Mouse (Mus musculus): ENCODE data around the gene Slc22a23.

Gene Slc22a23

DNA sequence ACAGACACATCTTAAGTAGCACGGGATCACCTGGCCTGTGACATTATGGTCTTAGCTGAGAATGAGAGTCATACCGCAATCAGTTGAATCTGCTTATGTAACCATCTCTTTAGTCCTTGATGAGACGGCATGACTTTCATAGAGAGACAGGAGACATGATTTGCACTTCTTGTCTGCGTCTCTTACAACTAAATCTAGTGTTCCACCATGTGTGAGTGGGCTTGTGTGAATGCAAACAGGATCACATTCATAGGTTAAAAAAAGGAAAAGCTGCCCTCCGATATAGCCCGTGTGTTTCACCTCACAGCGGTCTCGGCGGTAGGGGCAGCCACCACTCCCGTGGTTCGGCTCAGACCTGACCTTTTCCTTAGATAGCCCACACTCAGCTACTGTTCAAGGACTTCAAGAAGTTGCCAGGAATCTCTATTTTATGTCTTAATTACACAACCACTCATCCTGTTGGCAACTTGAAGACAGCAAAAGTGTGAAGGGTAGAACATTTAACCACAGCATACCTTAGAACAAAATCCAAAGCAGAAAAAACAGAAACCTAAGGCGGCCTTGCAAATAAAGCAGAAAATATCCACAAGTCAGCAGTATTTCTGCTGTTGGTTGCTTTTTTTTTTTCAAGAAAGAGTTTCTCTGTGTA is 49.1 kb downstream of the Slc22a23 start:
- no peak for TF ChIP-seq GATA4 (IDR thresholded peaks at IDR 0.05; ENCODE audit: insufficient replicate concordance, low read length)

DNA sequence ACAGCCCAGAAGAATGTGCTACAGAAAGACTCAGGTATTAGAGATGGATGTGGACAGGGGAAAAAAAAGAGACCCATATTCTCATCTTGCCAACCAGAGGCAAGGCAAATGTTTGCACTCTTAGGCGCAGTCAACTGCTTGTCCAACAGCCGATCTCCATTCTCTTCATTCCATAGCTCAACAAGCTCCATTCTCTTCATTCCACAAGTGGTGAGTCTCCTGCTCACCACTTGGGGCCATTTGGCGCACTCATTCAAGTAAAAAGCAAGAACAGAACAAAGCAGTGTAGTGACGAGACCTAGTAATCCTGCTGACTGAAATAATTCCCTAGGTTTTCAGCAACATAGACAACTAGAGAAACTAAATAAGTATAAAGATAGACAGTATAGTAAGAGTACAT is 50.8 kb downstream of the Slc22a23 start:
- TF ChIP-seq GATA4 (IDR thresholded peaks at IDR 0.05; ENCODE audit: insufficient replicate concordance, low read length), result no peak

DNA sequence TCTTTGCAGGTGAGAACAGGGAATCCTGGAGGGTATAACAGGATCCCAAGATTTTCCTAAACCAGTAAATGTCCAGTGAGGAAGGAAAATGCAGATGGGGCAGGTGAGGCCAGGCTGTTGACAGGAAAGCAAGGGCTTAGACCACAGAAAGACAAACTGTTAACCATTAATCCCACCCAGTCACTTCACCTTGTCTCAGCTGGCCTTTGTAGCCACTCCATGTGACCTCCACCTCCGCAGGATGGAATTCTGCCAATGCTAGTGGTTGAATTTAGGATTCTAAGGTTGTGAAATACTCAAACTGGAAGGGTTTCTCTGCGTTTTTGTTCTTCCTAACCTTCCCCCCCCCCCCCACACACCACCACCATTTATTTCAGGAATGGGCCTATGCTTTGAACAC is 52.9 kb downstream of the Slc22a23 start:
- no peak for TF ChIP-seq GATA4 (IDR thresholded peaks at IDR 0.05; ENCODE audit: insufficient replicate concordance, low read length)

- TF ChIP-seq GATA4 (IDR thresholded peaks at IDR 0.05; ENCODE audit: insufficient replicate concordance, low read length), result peak; percentile 16; the same call in 1 of the 2 replicates
Observed at GRCm38 (mm10) chr13:34290346-34290745, 54.6 kb downstream of the Slc22a23 start.

DNA sequence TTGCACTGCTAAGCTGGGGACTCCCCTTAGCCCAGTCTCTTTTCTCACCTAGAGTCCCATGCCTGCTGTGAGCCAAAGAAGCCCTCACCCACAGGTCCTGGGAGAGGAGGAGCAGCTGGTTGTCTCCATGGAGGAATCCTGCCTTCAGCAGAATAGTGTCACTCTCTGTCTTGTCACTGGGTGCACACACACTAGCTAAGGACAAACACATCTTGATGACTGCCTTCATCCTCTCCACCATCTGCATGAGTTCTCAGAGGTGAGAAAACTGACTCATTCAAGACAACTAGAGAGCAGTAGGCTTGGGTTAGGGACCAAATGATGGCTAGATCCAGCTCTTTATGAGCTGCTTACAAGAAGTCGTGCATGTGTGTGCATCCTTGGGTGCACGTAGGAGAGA is 55.4 kb downstream of the Slc22a23 start:
- no peak for TF ChIP-seq GATA4 (IDR thresholded peaks at IDR 0.05; ENCODE audit: insufficient replicate concordance, low read length)

GRCm38 (mm10) chr13:34288129-34288528 is 56.9 kb downstream of the Slc22a23 start:
- TF ChIP-seq GATA4 (IDR thresholded peaks at IDR 0.05; ENCODE audit: insufficient replicate concordance, low read length), result no peak

DNA sequence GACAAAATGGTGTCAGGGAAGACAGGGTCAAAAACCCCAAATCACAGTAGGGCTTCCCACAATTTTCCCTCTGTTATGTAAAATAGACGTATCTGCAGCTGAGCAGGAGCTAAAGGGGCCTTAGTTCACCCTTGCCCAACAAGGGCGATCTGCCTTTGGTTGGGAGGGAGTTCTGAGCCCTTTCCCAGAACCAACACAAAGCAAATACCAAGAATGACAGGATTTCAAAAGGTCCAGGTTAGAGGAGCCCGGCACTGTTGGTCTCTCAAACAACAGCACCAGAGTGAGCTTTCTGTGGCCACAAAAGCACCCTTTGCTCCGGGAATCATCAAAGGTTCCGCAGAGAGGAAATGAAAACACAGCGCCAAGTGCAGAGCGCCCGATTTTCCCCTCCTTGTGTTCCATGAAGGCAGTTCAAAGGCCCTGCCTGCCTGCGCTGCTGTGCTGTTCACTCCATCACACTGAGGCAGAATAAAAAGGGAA is 57.3 kb downstream of the Slc22a23 start:
- TF ChIP-seq GATA4 (IDR thresholded peaks at IDR 0.05; ENCODE audit: insufficient replicate concordance, low read length), result no peak

GRCm38 (mm10) chr13:34281360-34281759 is 63.6 kb downstream of the Slc22a23 start:
- no peak for TF ChIP-seq GATA4 (IDR thresholded peaks at IDR 0.05; ENCODE audit: insufficient replicate concordance, low read length)

GRCm38 (mm10) chr13:34278759-34279270 is 66.2 kb downstream of the Slc22a23 start:
- no peak for TF ChIP-seq GATA4 (IDR thresholded peaks at IDR 0.05; ENCODE audit: insufficient replicate concordance, low read length)

- TF ChIP-seq GATA4 (IDR thresholded peaks at IDR 0.05; ENCODE audit: insufficient replicate concordance, low read length), result no peak
Observed at GRCm38 (mm10) chr13:34278288-34278701, 66.7 kb downstream of the Slc22a23 start.

DNA sequence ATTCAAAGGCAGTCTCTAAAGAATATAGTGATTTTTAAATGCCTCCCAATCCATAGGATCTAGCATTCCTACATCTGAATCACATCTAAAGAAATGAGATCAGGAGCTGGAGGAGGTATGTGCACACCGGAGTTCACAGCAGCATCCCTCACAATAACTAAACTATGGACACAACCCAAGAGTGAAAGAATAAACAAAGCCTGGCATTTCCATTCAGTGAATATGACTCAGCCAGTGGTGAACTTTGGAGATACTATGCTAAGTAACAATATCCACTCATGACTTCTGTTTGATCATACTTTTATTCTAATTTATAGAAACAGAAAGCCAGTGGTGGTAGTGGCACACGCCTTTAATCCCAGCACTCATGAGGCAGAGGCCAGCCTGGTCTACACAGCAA is 67.4 kb downstream of the Slc22a23 start:
- TF ChIP-seq GATA4 (IDR thresholded peaks at IDR 0.05; ENCODE audit: insufficient replicate concordance, low read length), result no peak

GRCm38 (mm10) chr13:34277001-34277400 is 68.0 kb downstream of the Slc22a23 start:
- TF ChIP-seq GATA4 (IDR thresholded peaks at IDR 0.05; ENCODE audit: insufficient replicate concordance, low read length), result no peak

DNA sequence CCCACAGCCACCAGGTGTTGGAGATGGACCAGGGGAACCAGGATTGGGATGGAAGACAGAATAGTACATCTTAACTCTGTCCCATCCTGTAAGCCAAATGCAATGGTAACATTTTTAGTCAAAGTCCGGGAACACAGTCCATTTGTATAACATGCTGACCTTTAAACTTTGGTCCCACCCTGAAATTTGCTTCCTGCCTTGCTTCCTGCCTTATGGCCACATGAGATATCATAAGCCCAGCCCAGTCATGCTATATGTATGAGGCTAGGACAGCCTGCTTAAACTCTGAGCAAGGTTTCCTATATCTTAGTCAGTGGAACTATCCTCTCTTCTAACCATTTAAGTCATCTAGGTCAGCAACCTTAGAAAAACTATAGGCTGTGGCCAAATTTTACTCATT is 70.1 kb downstream of the Slc22a23 start:
- TF ChIP-seq GATA4 (IDR thresholded peaks at IDR 0.05; ENCODE audit: insufficient replicate concordance, low read length), result no peak

DNA sequence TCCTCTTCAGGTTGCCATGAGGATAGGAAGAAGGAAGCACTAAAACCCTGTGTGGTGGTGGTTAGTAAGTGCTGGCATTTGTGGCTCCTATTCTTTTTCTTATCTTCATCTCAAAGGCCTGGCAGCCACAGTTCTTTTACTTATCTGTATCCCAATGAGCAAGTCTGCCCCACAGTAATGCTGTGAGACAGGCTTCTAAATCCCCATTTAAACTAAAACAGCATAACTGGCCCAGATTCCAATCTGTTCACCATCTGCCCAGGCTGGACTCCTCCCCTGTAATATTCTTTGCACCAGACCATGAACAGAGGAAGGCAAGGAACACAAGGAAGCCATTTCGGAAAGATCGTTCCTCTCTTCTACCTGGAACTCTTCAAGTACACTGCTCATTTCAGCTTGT is 70.6 kb downstream of the Slc22a23 start:
- no peak for TF ChIP-seq GATA4 (IDR thresholded peaks at IDR 0.05; ENCODE audit: insufficient replicate concordance, low read length)

DNA sequence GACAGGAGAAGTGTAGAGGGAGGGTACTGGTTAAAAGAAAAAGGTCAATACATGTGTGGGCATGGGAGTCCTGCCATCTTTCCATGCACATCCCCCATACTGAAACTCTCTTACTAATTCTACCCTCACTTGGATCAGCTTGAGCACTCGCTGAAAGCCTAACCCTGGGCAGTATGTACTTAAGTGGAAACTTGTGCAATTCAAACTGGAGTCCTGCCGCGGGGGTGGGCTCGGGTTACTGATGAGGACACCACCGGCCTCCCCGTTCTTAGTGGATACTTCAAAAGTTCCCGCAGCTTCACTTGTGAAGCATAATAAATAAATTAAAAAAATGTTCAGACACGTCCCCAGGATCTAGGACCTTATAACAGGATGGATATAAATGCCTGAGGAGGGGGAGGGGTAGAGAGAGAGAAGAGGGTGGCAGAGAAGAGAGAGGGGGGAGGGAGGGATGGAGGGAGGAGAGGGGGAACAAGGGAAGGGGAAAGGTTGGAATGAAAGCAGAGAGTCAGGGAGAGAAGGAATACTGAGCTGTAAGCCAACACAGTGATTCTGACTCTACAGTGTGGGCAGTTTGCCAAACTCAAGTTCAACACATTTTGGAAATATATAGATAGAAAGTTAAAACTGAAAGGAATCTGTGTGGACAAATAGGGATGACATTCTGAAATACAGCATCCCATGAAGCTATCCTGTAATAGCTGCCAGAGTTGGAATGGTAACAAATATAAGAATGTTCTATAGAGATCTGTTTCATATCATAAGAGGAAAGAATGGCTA is 72.5 kb downstream of the Slc22a23 start:
- no peak for TF ChIP-seq GATA4 (IDR thresholded peaks at IDR 0.05; ENCODE audit: insufficient replicate concordance, low read length)

DNA sequence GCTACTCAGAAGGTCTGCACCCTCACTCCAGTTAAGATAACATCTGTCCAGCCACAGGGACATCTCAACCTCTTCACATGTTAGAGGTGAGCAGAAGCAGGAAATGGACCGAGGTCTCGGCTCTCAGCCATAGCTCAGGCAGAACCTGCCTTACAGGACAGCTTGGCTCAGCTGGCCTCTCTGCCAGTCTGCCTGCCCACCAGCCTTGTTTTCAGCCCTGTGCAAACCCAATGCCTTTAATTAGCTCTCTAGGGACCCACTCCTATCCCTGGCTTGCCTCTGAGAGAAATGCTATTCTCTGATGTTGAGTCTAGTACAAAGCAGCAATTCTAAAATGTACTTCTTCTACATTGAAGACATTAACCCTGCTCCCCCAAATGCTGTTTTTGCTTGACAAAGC is 73.3 kb downstream of the Slc22a23 start:
- 0 out of 2 replicates have a peak, but pooled peaks have one; percentile 2 for TF ChIP-seq GATA4 (IDR thresholded peaks at IDR 0.05; ENCODE audit: insufficient replicate concordance, low read length)

Measured in liver, adult (tissue).